Mouse (Mus musculus): Measurements from ENCODE around the gene 6820408C15Rik.

Gene 6820408C15Rik

DNA sequence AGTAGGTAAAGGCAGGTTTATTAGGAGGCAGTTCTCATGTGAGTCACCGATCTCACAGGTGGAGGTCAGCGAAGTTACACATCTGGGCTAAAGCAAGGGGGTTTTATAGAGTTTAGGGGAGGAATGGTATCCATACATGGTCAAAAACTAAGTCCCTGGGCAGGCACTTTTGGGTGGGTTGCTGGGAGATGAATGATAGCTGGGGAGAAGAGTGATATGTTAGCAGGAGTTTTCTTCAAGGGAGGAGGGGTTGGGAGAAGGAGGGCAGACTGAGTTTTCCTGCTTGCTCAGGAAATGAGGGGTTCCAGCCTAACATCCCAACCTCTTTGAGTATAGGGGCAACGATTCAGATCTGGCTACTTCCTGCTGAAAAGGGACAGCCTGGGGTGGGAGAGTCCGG, at the start of gene 6820408C15Rik:
Gene 6820408C15Rik, plus strand, starts transcription at position 301 of the 400 bp plus-strand sequence.
- DNase-seq, result no peak

DNA sequence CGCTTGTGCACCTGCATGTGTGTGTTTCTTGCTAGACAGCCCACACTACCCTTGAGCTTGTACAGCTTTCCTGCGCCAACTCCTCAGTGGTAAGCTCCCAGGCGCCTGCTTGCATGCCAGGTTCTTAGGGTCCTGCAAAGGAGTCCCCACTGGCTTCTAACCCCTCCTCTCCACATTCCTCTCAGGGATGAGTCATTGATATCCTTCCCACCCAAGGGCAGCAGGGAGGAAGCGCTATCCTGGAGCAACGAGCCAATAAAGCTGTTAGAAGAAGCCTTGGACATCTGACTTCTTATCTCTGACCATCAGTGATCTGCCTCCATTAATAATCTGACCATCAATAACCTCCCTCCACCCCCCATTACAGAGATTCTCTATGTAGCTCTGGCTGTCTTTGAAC, 47.5 kb upstream of the 6820408C15Rik start:
- DNase-seq, result no peak

DNA sequence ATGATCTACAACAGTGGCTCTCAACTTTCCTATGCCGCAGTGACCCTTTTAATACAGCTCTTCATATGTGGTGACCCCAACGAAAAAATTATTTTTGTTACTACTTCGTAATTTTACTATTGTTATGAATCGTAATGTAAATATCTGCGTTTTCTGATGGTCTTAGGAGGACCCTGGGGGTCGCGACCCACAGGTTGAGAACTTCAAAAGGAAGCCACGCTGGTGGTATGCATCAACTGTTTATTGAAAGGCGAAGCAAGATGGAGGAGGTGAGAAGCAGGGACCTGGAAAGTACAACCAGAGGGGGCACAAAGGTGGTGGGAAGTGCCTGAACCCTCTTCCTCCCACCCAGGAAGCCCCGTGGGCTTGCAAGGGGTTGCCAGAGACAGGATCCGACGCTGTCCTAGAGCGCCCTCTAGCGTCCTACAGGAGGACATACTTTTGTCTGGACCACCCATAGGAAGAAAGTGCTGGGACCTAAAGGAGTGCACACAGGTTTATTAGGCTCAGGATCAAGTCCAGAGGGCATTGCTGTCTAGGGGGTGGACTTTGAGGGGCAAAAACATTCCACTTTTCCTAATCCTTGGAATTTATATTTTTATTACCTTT, 46.8 kb upstream of the 6820408C15Rik start:
- DNase-seq, result peak; percentile 45 to 71

DNA sequence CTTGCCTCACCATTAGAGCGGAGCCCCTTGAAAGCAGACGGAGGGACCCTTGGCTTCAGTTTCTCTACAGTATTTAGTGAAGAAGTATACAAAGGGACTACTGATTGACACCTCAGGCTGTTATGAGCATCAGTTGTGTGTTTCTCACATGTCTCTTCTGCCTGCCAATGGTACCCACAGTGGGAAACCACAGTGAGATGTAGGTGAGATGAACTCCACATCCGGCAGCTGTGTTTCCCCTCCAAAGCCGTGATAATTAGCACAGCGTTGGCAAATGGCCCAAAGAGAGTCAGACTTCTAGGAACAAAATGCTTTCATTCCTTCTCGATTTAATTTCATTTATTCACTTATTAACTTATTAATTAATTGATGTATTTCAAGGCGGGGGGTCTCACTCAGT, 43.3 kb upstream of the 6820408C15Rik start:
- DNase-seq, result no peak

DNA sequence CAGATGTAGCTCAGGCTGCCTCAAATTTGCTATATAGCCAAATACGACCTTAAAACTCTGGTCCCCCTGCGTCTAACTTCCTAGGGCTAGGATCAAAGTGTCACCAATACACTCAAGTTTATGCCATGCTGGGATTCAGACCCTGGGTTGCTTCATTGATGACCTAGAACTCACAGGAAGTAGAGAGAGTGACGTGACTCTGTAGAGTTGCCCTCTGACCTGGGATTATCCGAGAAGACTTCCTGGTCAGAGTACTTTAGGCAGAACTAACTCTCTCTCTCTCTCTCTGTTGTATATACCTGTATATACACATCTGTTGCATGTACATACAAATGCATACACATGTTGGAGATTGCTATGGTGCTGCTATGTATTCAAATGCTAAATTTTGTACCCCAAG, 42.7 kb upstream of the 6820408C15Rik start:
- DNase-seq, result no peak

DNA sequence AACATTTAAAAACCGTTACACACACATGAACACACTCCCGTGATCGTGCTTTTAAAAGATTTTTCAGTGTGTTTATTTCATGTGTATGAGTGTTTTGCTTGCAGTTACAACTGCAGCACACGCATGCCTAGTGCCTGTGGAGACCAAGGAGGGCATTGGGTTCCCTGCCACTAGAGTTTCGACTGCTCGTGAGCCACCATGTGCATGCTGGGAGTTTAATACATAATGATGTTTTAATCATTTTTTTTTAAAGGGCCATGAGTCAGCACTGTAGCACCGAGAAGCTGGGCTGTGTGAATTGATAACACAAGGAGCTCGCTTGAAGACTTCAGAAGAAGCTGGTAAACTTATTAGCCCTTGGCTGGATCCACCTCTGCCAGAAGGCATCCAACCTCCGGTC, 41.8 kb upstream of the 6820408C15Rik start:
- no peak for DNase-seq

DNA sequence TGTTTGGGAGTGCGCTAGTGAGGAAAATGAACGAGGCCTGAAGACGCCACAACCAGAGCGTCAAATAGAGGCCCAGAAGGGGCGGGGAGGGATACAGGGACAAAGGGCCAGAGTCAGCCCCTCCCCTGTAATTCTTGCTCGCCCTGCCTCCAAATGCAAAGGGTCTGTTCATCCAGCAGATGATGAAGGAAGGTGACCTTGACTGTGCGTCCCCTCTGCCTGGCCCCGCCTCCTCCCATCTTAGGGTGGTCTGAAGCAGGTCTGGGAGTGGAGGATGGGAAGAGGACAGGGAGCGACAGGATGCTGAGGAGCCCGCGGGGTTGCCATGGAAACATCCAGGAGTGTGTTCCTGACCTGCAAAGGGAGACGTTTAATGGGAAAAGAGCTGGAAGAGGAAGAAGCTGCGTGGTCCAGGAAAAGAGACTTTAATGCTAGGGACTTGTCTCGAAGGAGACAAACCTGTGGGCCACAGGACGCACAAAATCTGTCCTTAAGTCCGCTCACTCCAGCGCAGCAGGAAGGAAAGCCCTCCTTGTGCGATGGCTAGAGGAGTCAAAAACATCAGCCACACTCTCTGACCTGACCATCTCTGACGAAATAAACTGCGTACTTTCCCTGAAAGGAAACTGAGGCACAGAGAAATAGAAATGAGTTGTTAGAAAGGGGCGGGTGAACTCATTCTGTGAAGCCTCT, 39.6 kb upstream of the 6820408C15Rik start:
- peak; percentile 26 to 56 for DNase-seq

DNA sequence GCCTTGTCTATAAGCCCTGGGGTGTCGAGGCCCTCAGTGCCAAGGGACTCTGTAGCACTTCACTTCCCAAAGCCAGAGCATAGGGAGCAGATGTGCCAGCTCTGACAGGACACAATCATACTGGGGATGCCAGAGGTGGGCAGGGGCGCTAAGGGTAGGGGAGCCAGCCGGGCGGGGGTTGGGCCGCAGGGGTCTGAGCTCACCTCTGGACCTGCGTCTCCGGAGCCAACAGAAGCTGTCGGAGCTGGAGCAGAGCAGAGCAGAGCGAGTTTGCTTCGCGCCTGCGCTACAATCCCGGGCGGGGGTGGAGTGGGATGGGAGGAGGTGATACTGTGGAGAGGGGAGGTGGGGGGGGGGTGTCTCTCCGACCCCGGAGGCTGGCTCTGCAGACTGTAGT, 39.0 kb upstream of the 6820408C15Rik start, which contains the start of gene Nrsn2:
Gene Nrsn2, minus strand, starts transcription at position 294 of the 397 bp plus-strand sequence.
- no peak for DNase-seq

DNA sequence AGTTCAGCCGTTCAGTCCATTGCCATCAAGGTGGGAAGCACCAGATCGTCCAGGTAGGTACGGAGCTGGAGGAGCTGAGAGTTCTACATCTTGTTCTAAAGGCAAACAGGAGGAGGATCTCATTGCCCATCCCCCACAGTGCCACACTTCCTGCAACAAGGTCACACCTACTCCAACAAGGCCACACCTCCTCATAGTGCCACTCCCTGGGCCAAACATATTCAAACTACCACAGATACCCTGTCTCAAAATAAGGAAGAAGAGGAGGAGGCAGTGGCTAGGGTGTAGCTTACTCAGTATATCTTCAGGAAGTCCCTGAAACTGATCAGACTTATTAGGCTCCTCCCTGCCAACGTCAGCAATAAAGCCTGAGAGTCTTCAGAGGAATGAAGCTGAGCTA, 31.2 kb upstream of the 6820408C15Rik start:
- DNase-seq, result no peak

DNA sequence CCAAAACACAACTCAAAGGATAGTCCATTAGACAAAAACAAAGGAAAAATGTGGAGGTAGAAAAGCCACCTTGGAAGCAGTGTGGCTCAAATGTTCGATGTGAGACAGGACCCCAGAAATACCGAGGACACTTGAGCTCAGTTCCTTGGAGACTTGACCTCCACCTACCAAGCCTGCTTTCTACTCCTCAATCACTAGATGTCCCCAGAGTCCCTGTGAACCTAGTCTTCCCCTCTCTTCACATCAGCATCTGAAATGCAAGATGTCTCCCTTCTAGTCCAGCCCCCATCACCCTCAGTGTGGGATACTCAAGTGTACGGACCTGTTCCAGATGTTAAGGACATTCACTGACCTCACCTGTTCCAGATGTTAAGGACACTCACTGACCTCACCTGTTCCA, 22.6 kb upstream of the 6820408C15Rik start:
- DNase-seq, result peak; percentile 39 to 59

DNA sequence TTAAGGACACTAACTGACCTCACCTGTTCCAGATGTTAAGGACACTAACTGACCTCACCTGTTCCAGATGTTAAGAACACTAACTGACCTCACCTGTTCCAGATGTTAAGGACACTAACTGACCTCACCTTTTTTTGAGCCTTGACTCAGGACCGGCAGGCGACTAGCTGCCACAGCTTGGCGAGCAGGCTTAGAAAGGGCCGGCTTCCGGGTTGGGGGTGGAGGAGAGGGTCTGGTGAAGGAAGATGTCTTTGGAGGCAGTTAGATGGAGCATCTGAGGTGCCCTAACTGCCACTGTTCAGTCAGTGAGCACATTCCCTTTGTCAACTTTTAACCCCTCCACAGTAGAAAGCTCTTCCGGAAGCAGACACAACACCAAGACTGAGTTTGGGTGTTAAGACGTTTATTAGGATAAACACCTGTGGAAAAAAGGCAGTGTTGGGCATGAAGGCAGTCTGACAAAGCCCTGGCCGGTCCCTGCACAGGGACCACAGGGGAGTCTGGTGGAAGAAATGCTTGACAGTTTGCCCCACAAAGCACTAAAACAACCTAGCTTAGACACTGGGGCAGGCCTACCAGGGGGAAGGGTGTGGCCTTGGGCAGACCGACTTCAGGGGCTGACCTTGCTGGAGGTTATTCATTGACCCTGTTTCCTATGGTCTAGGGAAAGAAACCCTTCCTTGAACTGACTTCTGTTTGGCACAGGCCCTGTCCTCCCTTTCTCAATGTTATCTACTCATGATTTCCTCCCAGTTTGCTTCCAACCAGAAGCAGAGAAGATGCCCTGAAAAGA, 22.0 kb upstream of the 6820408C15Rik start:
- peak in 1 of 2 experiments; percentile 17 for DNase-seq

DNA sequence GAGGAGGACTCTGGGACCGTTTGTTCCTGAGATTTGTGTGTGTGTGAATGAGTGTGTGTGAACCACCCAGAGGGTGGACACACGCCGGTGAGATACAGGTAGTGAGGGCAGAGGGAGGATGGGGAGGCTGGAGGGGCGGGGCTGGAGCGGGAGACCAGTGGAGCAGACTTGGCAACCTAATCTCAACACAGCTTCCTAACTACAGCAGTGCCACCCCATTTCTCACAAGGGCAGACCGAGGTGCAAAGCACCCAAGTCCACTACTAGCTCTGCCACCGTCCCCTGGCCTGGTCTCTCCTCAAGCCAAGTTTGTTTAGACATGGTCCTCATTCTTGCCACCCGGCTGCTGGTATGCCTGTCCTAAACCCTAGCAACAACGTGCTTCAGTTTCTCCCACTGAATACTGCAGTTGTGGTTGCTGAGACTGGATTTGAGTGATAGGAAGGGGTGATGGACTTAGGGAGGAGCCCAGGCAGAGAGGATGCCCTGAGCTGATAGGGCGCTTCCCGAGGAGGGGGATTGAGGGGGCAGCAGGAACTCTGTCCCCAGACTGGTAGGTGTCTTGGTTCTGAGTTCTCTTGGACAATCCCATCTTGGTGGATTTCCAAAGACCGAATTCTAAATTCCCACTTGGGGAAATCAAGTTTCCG, 20.0 kb upstream of the 6820408C15Rik start:
- peak in 1 of 2 experiments; percentile 39 for DNase-seq

DNA sequence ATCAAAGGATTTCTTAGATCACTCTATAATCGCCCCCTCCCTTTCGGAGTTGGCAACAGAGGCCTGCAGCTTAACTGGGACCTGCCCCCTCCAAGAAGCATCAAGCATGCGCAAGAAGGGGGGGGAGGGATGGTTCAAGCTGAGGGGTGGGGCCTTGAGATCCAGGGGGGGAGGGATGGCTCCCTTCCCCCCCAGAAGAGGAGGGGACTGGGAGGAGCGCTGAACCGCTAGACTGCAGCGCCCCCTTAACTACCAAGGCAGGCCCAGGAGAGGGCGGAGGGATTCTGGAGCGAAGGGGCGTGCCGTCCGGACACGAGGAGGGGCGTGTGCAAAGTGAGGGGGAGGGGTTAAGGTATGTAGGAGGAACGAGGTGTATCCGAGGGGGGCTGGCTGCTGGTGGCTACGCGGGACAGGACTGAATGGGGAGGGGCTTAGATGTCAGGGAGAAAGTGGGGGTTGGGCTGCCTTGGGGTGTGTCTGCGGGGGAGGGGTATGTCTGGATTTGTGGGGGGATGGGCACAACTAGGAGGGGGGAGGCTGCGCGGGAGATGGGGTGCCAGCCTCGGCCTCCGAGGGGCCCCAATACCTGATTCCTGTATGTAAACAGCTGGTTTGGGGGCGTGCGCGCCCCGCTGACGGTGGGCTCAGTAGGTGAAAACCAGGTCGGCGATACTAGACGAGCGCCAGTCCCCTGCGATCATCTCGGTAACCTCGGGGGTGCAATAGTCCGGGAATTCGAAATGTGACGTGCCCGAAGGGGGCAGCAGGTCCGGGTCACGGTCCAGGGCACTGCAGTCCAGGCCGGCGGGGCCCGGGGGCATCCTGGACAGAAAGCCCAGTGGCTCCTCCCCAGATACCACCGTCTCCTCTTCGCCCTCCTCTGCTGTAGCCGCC, 19.0 kb upstream of the 6820408C15Rik start:
- DNase-seq, result peak; percentile 60 to 78

DNA sequence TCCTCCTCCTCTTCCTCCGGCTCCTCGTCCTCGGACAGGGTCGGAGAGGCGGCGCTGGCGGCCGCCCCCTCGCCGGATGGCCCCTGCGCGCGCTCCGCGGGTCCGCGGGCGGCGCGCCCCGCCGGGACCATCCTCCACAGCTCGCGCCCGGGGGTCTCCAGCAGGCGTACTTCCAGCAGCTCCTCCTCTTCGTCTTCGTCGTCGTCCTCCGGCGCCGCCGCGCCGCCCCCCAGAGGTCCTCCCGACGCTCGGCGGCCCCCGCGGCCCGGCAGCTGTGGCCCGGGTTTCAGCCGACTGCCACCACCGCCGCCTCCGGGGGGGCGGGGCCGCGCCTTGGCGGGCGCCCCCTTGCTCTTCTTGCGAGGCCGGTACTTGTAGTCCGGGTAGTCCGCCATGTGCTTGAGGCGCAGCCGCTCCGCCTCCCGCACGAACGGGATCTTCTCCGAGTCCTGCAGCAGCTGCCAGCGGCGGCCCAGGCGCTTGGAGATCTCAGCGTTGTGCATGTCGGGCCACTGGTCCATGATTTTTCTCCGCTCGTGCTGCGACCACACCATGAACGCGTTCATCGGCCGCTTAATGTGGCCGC, 18.3 kb upstream of the 6820408C15Rik start:
- DNase-seq, result peak; percentile 72 to 79

DNA sequence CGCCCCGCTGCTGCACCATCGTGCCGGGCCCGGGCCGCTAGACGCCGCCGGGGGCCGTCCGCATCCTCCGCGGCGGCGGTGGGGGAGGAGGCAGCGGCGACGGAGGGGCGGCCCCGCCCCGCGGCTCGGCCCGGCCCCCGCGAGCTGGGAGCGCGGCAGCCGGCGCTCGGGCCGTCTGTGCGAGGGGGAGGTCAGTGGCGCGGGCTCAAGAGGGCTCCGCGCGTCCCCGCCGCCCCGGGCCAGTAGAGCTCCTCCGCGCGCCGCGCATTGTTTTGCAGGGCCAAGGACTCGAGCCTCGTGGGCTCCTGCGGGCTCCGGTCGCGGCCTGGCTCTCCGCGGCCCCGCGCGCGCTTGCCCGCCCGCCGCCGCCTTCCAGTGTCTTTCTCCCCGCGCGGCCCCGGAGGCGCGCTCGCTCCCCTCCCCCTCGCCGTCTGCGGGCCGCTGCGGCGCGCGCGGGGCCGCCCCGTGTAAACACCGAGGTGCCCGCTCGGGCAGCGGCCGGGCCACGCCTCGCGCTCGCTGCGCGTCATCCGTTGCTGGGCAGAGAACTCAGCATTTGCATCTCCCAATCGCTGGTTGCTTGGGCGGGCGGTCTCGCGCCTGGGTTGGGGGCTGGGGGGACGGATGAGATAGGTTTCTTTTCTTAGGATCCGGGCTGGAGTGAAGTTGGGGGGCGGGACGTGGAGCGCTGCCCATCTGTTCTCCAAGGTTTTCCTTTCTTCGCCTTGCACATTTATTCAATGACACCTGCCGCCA, 17.5 kb upstream of the 6820408C15Rik start, which contains the start of gene Sox12:
Gene Sox12, minus strand, starts transcription at position 384 of the 756 bp plus-strand sequence.
- DNase-seq, result peak; percentile 98 to 99

DNA sequence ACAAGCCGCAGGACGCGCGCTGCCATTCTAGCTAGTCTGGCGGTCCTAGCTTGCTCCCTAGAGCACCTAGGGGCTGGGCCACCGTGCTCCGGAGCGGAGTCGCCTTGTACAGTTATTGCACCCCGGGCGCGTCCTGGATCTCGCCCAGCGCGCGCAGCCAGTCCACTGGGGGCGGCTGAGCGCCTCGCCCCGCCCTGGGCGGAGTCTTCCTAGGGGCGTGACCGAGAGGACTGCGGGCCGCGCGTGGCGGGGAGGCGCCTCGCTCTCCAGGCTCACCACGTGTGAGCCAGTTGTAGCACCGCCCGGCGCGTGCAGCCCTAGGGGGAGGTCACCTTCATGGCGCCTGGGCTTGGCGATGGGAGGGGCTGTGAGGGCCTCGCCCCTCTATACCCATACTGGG, 16.7 kb upstream of the 6820408C15Rik start:
- peak; percentile 88 to 93 for DNase-seq

DNA sequence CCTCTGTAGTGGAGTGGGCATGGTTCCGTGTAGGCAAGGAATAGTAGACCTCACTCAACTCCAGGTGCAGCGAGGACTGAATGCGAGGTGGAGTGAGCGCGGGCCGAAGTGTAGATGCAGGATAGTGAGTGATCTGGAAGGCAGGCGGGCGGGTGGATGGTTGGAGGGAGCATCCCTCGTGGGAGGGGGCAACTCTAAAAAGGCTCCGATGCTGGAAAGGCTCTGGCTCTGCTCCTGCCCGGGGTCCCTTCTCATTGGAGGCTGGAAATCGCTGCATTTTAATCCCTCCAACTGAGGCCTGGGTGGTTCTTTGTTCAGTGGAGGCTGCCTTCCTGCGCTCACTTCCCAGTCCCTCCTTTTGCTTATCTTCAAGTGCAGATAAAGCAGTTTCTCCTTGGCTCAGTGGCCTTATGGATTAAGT, 16.3 kb upstream of the 6820408C15Rik start:
- DNase-seq, result no peak

DNA sequence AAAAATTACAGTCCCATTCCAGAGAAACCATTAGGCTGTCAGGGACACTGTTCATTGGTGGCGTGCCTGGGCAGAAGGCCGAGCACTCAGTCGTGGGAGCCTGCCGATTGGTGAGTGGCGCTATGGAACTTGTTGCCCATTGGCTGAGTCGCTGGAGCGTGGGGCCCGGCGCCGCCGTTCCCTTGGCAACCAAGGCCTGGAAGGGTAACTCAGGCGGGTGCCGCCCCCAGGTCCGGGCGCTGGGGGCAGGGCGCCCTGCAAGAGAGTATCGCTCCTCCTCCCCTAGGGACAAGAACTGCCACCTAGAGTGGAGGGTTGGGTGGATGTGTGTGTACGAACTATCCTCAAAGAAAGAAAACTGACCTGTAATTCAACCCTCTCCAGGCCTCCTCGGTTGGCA, 9.3 kb upstream of the 6820408C15Rik start:
- peak; percentile 95 to 97 for DNase-seq

DNA sequence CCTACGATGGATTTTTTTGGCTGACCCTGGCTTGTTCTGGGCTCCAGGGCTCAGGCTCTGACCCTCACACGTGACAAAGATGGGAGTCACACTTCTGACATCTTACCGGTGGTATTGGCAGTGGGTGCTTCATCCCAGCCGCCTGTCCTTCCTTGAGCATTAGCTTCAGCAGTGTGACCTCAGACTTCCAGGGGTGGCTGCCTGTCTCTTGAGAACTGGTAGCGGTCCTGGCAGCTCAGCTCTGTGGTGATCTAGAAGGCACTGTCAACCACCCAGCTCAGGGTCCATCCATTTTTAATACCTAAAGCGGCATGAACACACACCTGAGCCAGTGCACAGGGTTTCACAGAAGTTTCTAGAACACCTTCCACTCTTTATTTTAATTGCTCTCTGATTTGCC, 5.6 kb upstream of the 6820408C15Rik start:
- DNase-seq, result no peak

DNA sequence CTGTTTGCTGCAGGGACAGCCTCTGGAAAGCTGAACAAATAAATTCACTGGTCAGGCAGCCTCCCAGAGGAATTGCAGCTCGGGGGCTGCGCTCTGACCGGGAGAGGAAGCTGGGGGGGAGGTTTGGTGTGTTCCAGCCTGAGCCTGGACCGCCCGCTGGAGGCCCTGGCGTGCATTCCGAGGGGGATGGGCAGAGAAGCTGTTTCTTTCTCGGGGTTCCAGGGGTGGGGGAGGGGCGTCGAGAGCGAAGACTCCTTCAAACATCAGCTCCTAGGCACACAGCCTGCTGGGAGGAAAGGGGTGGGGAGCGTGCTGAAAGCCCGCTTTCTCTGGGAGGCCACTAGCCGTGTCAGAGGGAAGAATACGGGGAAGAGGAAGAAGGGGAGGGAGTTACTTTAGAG, 4.4 kb upstream of the 6820408C15Rik start:
- peak; percentile 78 to 83 for DNase-seq

DNA sequence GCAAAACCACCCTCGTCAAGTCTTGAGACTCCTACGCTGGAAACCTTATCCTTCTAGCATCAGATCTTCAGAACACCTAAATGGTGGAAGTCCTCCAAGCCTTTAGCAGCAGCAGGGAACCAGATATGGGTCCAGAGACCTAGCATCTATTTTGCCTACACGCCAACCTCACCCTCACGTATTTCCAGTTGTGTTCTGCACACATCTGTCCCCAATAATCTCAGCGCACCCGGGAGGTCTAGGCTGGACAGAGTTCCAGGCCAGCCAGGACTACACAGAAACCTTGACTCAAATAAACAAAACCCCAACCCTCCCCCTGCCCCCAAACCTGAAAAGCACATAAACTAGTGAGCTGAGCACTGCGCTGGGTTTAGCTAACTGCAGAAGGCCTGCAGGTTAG, 3.9 kb upstream of the 6820408C15Rik start:
- peak in 1 of 2 experiments; percentile 18 for DNase-seq

All from cerebellum, postnatal 25 days (tissue).